Mouse (Mus musculus): ENCODE results near the gene Cdx2.

DNA sequence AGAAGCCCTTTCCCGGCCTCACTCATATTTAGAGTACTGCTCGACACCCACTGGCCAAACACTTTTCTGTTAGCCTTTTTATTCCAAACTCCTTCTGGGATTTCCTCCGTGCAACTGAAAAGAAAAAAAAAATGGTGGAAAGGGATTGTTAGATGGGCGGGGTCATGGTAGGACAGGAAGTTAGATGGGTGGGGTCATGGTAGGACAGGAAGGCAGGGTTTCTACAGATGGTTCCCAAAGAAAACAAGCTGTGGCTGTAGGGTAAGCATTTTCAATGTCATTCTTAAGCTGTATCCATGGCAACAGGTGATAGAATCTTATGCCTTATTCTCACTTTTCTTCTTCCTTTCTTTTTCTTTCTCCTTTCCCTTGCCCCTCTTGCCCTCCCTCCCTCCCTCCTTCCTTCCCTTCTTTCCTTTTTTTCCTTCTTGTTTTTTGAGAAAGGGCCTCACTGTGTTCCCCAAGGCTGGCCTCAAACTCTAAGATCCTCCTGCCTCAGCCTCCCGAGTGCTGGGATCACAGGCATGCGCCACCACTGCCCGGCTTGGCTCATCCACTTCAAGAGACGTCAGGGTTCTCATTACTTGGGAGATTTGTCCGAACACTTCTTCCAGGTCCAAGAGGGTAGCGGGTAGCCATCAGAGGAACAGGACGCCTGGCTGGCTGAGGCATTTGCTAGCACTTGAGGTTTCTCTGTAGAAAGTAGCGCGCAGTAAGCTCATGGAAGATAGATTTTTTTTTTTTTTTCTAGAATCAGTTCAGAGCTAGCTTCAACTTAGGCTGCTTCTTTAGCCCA lies 49.4 kb upstream of the Cdx2 start:
- TF ChIP-seq EP300 (IDR thresholded peaks at IDR 0.05; ENCODE audit: insufficient read depth, low read depth, low read length) (no peak), CTCF (IDR thresholded peaks at IDR 0.05) (no peak)

All from heart, adult 2 months (tissue).